Mouse (Mus musculus): Measurements from ENCODE around the gene B4galt1. TPM values are rescaled to one million over a fixed set of nuclear protein-coding genes. Genes with fewer than 3 reads are reported as not detected.

The B4galt1 gene
- polyA plus RNA-seq, 1 experiment from 2014 or later = 20.3 TPM

DNA sequence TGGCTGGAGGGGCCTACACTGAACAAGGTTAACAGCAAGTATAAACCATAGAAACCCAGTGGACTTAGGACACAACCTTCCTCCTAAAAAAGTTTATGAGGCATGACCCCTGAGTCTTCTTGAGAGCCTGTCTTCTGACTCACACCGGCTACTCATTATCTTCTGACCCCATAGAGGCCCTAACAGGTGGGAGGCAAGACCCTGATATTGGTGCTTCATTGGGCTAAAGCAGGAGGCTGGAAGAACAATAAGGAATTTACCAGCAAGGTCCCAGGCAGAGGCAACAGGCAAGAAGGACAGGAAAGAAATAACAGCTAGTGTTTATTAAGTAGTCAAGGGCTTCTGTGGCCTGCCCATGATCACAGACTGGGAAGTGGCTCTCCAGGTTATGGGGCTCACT, 32.9 kb downstream of the B4galt1 start:
- 87% methylated on average over 1 of the region's 1 CpGs for WGBS
- Histone ChIP-seq H3K4me1 (no peaks in the 10 kb centered on the region), H3K9me3 (replicated peaks) (no peaks in the 10 kb centered on the region)

GRCm38 (mm10) chr4:40820024-40820423, 33.8 kb downstream of the B4galt1 start:
- no peaks in the 10 kb centered on the region for H3K27me3 ChIP-seq
- H3K4me3 ChIP-seq = no peak overlapping the region
- H3K9ac ChIP-seq = no peak overlapping the region
- no peak overlapping the region for H3K4me2 ChIP-seq (replicated peaks)
- H3K27ac ChIP-seq = no peak overlapping the region
- no peaks in the 10 kb centered on the region for H3K9me3 ChIP-seq (replicated peaks)
- H3K4me1 ChIP-seq = peaks cover 3% of the 10 kb centered on the region; the same call in 1 of the 2 replicates
- H3K36me3 ChIP-seq = no peaks in the 10 kb centered on the region
- no peak for ATAC-seq (ENCODE audit: low FRiP score)
- 96% methylated on average over 4 of the region's 4 CpGs for WGBS

More for the DNA sequence above, 32.9 kb downstream of the B4galt1 start:
- H3K9ac ChIP-seq = no peak overlapping the region
- H3K4me3 ChIP-seq = no peak overlapping the region
- H3K36me3 ChIP-seq = no peaks in the 10 kb centered on the region
- no peak for ATAC-seq (ENCODE audit: low FRiP score)
- H3K4me2 ChIP-seq (replicated peaks) = no peak overlapping the region
- H3K27me3 ChIP-seq = no peaks in the 10 kb centered on the region
- H3K27ac ChIP-seq = no peak overlapping the region

DNA sequence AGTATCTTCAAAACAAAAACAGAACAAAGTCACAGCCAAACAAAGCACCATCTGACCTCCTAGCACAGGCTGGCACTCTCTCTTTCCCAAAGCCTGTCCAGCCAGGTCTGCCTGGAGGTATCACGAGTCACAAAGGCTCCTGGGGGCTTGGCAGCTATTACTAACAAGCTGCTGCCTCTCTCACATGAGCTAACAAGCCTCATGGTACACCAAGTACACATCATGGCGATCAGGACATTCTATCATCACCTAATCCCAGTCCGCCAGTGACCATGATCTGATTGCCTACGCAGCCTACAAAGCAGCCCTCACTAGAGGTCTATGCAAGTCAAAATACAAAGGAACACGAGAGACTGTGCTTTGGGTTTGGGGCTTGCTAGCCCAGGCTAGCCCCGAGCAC, 34.7 kb downstream of the B4galt1 start:
- Histone ChIP-seq H3K9ac (no peak overlapping the region), H3K36me3 (no peaks in the 10 kb centered on the region), H3K9me3 (replicated peaks) (no peaks in the 10 kb centered on the region), H3K4me1 (peaks cover 3% of the 10 kb centered on the region; the same call in 1 of the 2 replicates), H3K4me3 (no peak overlapping the region), H3K27me3 (no peaks in the 10 kb centered on the region), H3K4me2 (replicated peaks) (no peak overlapping the region), H3K27ac (no peak overlapping the region)
- 95% methylated on average over 6 of the region's 6 CpGs for WGBS
- no peak for ATAC-seq (ENCODE audit: low FRiP score)

- Histone ChIP-seq H3K27ac (no peak overlapping the region), H3K27me3 (no peaks in the 10 kb centered on the region), H3K9me3 (replicated peaks) (no peaks in the 10 kb centered on the region), H3K4me2 (replicated peaks) (no peak overlapping the region), H3K4me3 (no peak overlapping the region), H3K36me3 (no peaks in the 10 kb centered on the region), H3K4me1 (peaks cover 3% of the 10 kb centered on the region; the same call in 1 of the 2 replicates), H3K9ac (no peak overlapping the region)
- WGBS = 87% methylated on average over 6 of the region's 6 CpGs
- no peak for ATAC-seq (ENCODE audit: low FRiP score)
Observed at GRCm38 (mm10) chr4:40818421-40818820, 35.4 kb downstream of the B4galt1 start.

DNA sequence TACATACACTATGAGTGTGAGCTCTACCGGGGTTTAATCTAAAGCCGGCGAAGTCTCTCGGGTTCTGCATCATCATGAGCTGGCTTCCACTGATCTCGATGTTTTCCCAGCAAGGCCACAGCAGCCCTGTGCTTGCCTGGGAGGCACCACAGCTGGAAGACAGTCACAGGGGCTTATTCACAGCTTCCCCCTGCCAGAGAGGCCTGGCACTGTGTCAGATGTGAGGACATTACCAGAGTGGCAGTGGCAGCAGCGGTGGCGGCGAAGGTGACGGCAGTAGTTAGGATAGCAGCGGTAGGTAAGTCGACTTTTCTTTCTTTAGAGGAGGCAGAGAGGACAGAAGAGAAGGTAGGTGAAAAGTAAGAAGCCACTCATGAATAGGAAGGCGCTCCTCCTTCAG, 35.9 kb downstream of the B4galt1 start:
- 87% methylated on average over 12 of the region's 12 CpGs for WGBS

DNA sequence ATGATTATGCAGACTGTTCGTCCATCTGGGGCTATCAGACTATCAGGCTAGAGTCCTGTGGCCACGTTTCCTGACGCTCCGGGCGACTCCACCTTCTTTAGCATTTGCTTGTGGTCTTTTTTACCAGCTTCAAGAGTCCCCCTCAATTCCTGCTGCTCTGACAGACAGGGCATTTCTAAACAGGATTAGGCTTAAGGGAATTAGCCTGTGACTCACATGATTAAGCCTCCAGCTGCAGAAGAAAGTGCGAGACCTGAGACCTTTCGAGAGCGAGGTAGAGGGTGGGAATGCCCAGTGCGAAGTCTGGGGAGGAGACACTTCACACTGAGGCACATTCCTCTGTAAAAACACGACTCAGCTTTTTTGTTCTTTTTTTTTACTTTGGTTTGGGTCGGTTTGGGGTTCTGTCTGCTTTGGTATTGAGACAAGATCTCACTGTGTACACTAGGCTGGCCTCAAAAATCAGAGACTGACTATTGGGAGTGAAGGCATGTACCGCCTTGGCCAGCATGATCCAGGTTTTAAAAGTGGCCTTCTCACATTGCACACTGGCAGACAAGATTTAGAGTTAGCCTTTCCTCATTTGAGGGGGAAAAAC, 37.9 kb downstream of the B4galt1 start:
- ATAC-seq (ENCODE audit: low FRiP score) = no peak
- Histone ChIP-seq H3K9ac (no peak overlapping the region), H3K36me3 (0 out of 2 replicates have a peak, but pooled peaks cover 6% of the 10 kb centered on the region), H3K4me1 (peaks cover 3% of the 10 kb centered on the region; the same call in 1 of the 2 replicates), H3K4me3 (no peak overlapping the region), H3K4me2 (replicated peaks) (no peak overlapping the region), H3K27me3 (no peaks in the 10 kb centered on the region), H3K27ac (no peak overlapping the region), H3K9me3 (replicated peaks) (no peaks in the 10 kb centered on the region)
- 43% methylated on average over 12 of the region's 12 CpGs for WGBS

More for the DNA sequence above, 35.9 kb downstream of the B4galt1 start:
- Histone ChIP-seq H3K36me3 (no peaks in the 10 kb centered on the region), H3K4me1 (peaks cover 3% of the 10 kb centered on the region; the same call in 1 of the 2 replicates), H3K9ac (no peak overlapping the region), H3K4me3 (no peak overlapping the region), H3K27me3 (no peaks in the 10 kb centered on the region), H3K9me3 (replicated peaks) (no peaks in the 10 kb centered on the region), H3K27ac (no peak overlapping the region), H3K4me2 (replicated peaks) (no peak overlapping the region)
- no peak for ATAC-seq (ENCODE audit: low FRiP score)

DNA sequence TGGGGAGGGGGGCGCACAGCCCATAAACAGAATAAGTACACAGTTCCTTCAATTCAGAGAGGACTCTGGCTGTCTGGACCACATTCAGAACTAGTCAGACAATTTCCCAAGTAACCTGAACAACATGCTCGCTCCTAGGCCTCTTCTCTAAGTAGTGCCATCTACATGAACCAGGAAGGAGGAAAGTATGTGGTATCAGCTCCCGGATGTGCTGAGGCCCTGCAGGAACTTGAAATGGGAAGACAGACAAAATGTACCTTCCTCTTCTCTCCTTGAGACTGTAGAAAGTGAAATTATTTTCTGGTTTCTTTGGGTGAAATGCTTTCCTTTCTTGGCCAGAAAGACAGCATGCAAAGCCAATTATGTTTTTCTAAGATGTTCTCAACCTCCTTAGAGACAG, 38.7 kb downstream of the B4galt1 start:
- 91% methylated on average over 3 of the region's 3 CpGs for WGBS
- H3K27ac ChIP-seq = no peak overlapping the region
- H3K9ac ChIP-seq = no peak overlapping the region
- no peak overlapping the region for H3K4me3 ChIP-seq
- ATAC-seq (ENCODE audit: low FRiP score) = no peak
- no peaks in the 10 kb centered on the region for H3K27me3 ChIP-seq
- no peak overlapping the region for H3K4me2 ChIP-seq (replicated peaks)
- H3K9me3 ChIP-seq (replicated peaks) = no peaks in the 10 kb centered on the region
- H3K36me3 ChIP-seq = 0 out of 2 replicates have a peak, but pooled peaks cover 6% of the 10 kb centered on the region
- peaks cover 3% of the 10 kb centered on the region; the same call in 1 of the 2 replicates for H3K4me1 ChIP-seq

DNA sequence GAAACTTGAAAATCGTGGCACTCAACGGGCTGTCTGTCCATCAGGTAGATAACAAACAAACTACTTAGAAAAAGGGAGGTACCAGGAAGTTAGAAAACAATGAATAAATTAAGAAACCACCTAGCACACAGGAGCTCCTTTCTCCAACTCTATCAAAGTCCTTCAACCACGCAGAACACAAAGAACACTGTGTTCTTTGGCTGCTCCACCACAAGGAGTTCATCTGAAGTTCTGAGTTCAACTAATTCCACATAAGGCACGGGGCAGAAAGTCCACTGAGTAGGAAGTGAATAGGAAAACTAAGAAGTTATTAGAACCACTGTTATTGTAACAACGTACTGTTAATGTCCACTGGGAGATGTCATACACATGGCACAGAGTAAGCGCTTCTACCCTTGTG, 39.4 kb downstream of the B4galt1 start:
- Histone ChIP-seq H3K36me3 (0 out of 2 replicates have a peak, but pooled peaks cover 6% of the 10 kb centered on the region), H3K27me3 (no peaks in the 10 kb centered on the region), H3K27ac (no peak overlapping the region), H3K4me3 (no peak overlapping the region), H3K4me1 (peaks cover 3% of the 10 kb centered on the region; the same call in 1 of the 2 replicates), H3K9ac (no peak overlapping the region), H3K4me2 (replicated peaks) (no peak overlapping the region), H3K9me3 (replicated peaks) (no peaks in the 10 kb centered on the region)
- 82% methylated on average over 6 of the region's 6 CpGs for WGBS
- ATAC-seq (ENCODE audit: low FRiP score) = no peak

- ATAC-seq (ENCODE audit: low FRiP score) = no peak
- no peak overlapping the region for H3K4me2 ChIP-seq (replicated peaks)
- WGBS = 91% methylated on average over 1 of the region's 1 CpGs
Observed at GRCm38 (mm10) chr4:40812891-40813290, 40.9 kb downstream of the B4galt1 start.

DNA sequence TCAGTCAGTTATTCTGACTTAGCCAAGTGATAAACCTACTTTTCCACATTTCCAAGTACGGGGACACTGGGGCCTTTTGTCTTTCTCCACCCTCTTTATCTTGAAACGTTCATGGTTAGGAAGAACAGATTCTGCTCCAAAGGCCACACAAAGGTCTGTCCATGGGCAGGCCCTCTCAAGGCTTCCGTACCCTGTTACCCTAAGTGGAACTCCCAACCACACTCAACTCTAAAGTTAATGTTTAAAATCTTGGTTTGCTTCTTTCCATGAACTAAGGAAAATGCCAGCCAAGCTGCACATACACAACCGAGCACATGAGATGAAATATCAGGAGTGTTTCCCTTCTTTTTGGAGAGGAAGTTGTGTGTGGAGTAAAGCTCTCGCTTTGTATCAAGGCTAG, 43.3 kb downstream of the B4galt1 start:
- 93% methylated on average over 5 of the region's 5 CpGs for WGBS
- peaks cover 29% of the 10 kb centered on the region; the same call in 1 of the 2 replicates for H3K36me3 ChIP-seq

More at GRCm38 (mm10) chr4:40812891-40813290, 40.9 kb downstream of the B4galt1 start:
- H3K4me1 ChIP-seq = peaks cover 3% of the 10 kb centered on the region; the same call in 1 of the 2 replicates
- no peak overlapping the region for H3K27ac ChIP-seq
- no peak overlapping the region for H3K9ac ChIP-seq
- H3K27me3 ChIP-seq = no peaks in the 10 kb centered on the region
- no peaks in the 10 kb centered on the region for H3K9me3 ChIP-seq (replicated peaks)
- H3K4me3 ChIP-seq = no peak overlapping the region
- H3K36me3 ChIP-seq = peaks cover 9% of the 10 kb centered on the region; the same call in 1 of the 2 replicates

DNA sequence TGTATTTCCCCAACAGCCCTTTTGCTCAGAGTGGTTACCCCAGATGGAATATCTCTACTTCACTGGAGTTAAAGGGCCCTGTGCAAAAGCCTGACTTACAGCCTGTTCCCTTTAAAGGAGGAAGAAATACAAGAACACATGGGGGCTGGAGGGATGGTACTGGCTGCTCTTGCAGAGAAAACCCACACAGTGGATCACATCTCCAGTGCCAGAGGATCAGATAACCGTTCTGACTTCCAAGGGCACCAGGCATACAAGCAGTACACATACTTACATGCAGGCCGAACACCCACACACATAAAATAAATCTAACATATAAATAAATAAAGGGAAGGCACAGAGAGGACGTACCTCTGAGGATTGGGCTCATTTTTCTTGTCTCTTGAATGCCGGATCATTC, 46.4 kb downstream of the B4galt1 start:
- 87% methylated on average over 4 of the region's 4 CpGs for WGBS
- Histone ChIP-seq H3K27ac (no peak overlapping the region), H3K27me3 (no peaks in the 10 kb centered on the region), H3K4me2 (replicated peaks) (no peak overlapping the region), H3K9ac (no peak overlapping the region), H3K9me3 (replicated peaks) (no peaks in the 10 kb centered on the region), H3K4me1 (no peaks in the 10 kb centered on the region), H3K4me3 (no peak overlapping the region), H3K36me3 (peaks cover 27% of the 10 kb centered on the region; the same call in 1 of the 2 replicates)
- no peak for ATAC-seq (ENCODE audit: low FRiP score)

More for the DNA sequence above, 43.3 kb downstream of the B4galt1 start:
- no peak overlapping the region for H3K9ac ChIP-seq
- H3K9me3 ChIP-seq (replicated peaks) = no peaks in the 10 kb centered on the region
- no peak for ATAC-seq (ENCODE audit: low FRiP score)
- H3K4me3 ChIP-seq = no peak overlapping the region
- H3K4me2 ChIP-seq (replicated peaks) = no peak overlapping the region
- no peaks in the 10 kb centered on the region for H3K27me3 ChIP-seq
- no peak overlapping the region for H3K27ac ChIP-seq
- H3K4me1 ChIP-seq = no peaks in the 10 kb centered on the region; the same call in 1 of the 2 replicates

GRCm38 (mm10) chr4:40805401-40805800, 48.4 kb downstream of the B4galt1 start:
- H3K4me3 ChIP-seq = no peak overlapping the region
- 90% methylated on average over 8 of the region's 8 CpGs for WGBS
- peaks cover 24% of the 10 kb centered on the region; the same call in 1 of the 2 replicates for H3K36me3 ChIP-seq
- H3K9me3 ChIP-seq (replicated peaks) = no peaks in the 10 kb centered on the region
- ATAC-seq (ENCODE audit: low FRiP score) = no peak
- H3K4me1 ChIP-seq = no peaks in the 10 kb centered on the region
- H3K27ac ChIP-seq = no peak overlapping the region
- no peak overlapping the region for H3K4me2 ChIP-seq (replicated peaks)
- H3K9ac ChIP-seq = no peak overlapping the region
- no peaks in the 10 kb centered on the region for H3K27me3 ChIP-seq

- Histone ChIP-seq H3K27ac (no peak overlapping the region), H3K36me3 (peaks cover 19% of the 10 kb centered on the region; the same call in 1 of the 2 replicates), H3K9ac (no peak overlapping the region), H3K9me3 (replicated peaks) (no peaks in the 10 kb centered on the region), H3K27me3 (no peaks in the 10 kb centered on the region), H3K4me3 (no peak overlapping the region), H3K4me1 (no peaks in the 10 kb centered on the region), H3K4me2 (replicated peaks) (no peak overlapping the region)
- WGBS = 92% methylated on average over 3 of the region's 3 CpGs
- ATAC-seq (ENCODE audit: low FRiP score) = no peak
Observed at GRCm38 (mm10) chr4:40802787-40803186, 51.0 kb downstream of the B4galt1 start.

Data from hindbrain, embryonic 12.5 days (tissue).